Mouse (Mus musculus): ENCODE measurements around the gene Slc22a14.

GRCm38 (mm10) chr9:119339558-119340211, 25.7 kb downstream of the Slc22a14 start, which contains the start of gene Acaa1a:
- TF ChIP-seq CTCF (IDR thresholded peaks at IDR 0.05; ENCODE audit: borderline replicate concordance, insufficient read depth, low read depth, low read length): no peak
- TF ChIP-seq POLR2A (IDR thresholded peaks at IDR 0.05; ENCODE audit: borderline replicate concordance, insufficient read depth, low read length): no peak

All from cerebellum, adult 2 months (tissue).